Mouse (Mus musculus) layer of hippocampus, postnatal 25 days (tissue): ENCODE measurements at regions not wholly inside any gene's neighbourhood (a gene's known extent, or its start where the extent isn't known, plus 50 kb on each side); places are given as distances from the start of the nearest gene placed in this dataset.
A peak's percentile ranks its signal among the peaks of the same experiment; 100 is the strongest.

ENCODE experiments used
- DNase-seq, 2 experiments: peaks; one replicate each; pipeline ENCODE4 v3.0.0; 2022; ENCODE audit warnings: mixed read lengths in 2 of 2, low spot score in 1 of 2; ENCODE audit errors: extremely low spot score in 1 of 2

DNA sequence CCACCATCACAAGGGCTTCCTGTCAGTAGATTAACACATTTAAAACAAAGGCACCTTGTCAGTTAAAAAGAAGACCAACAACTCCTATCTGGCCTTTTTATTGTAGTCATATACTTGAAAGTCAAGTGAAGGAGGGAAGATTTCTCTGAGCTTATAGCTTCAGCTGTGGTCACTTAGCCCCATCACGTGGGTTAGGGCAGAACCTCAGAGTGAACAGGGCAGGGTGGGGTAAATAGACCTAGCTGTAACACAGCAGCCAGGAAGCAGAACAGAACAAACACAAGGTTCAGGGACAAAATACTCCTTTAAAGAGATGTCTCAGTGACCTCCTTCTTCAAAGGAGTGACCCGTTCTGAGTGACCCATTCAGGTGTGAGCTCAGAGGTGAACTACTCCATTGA lies 226.6 kb upstream of the Prep start:
- DNase-seq: no peak

DNA sequence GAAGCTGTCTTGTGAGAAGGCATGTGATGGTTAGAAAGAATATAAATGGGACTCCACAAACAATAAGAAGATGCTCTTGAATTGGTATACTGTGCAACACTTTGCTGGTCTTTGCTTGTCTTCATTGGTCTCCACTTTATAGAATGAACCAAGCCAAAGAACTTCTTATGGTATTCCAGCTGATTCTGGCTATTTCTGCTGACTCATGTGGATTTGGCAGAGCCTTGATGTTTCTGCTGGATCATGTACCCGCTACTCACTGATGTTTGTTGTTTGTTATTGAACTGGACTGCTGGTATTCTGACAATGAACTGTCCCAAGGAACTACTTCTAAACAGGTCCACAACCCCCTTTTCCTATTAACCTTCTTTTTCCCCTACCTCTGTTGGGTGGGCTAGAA lies 234.5 kb upstream of the Prep start:
- no peak for DNase-seq

DNA sequence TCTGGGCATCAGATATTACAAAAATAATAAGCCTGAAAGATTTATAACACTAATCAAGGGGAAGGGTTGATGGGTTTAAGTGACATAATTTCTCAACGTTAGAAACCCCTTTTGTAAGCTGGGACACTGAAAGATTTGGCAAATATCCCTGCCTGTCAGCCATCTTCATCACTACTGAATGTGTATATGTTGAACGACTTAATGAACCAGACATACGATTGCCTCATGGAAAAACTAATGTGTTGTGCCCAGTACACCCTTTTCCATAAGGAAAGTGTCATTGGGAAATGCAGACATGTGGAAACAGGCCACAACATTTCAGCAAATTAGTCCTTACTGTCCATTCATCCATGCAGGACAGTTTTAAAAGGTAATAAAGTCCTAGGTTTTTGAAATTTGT lies 240.7 kb upstream of the Prep start:
- no peak for DNase-seq

- DNase-seq: no peak
Observed at GRCm38 (mm10) chr10:44821666-44822065, 245.3 kb upstream of the Prep start.

DNA sequence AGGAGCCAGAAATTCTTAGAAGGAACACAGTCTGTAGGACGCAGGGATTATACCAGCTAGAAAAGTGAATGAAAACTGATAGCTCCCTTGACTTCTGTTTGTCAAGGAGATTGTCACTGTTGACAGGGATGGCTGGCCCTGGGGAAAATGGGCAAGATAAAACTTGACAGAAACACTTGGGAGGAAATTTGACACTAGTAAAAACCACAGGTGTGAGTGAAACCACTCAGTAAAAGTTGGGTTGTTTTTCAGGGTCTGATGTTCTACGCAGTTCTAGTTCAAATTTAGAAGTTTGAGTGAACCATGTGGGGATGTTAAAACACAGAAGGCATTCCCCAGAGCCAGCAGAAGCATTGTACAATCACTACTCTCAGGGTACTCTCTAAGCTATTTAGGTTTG lies 246.6 kb upstream of the Prep start:
- DNase-seq: no peak

DNA sequence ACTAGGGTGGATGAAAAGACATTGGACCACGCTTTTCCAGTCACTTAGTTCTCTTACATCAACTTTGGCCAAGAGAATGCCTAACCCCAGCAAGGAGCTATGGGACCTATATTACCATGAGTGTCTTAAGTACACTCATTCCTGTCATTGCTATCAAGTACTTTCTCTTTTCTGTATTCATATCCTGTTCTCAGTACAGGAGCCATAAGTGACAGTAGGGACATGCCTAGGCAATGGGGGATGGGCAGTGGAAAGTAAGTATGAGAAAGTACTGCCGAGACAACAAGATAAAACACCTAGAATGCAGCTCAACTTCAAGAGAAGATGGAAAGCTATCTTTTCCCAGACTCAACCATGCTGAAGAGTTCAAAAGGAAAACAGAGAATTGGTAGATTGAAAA lies 247.6 kb upstream of the Prep start:
- DNase-seq: no peak

- no peak for DNase-seq
Observed at GRCm38 (mm10) chr10:44818615-44819014, 248.4 kb upstream of the Prep start.

DNA sequence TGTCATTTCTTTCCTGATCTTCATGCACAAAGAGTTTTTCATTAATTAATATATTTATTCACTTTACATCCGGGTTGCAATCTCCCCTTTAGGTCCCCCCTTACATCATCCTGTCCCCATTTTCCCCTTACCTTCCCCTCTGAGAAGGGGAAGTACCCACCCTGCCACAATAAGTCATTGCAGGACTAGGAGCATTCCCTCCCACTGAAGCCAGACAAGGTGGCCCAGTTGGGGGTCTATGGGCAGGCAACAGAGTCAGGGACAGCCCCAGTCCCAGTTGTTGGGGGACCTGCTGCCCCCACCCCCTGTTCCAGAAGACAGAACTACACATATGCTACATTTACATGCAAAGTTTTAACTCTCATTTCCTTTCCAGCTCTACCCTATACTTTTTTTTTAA lies 267.9 kb upstream of the Prdm1 start:
- DNase-seq: no peak

GRCm38 (mm10) chr10:44785386-44785785 lies 257.1 kb upstream of the Prdm1 start:
- no peak for DNase-seq

GRCm38 (mm10) chr10:44780381-44780958 lies 252.2 kb upstream of the Prdm1 start:
- no peak for DNase-seq

GRCm38 (mm10) chr10:44779568-44780207 lies 251.4 kb upstream of the Prdm1 start:
- DNase-seq: no peak

GRCm38 (mm10) chr10:44777214-44777613 lies 248.9 kb upstream of the Prdm1 start:
- no peak for DNase-seq

DNA sequence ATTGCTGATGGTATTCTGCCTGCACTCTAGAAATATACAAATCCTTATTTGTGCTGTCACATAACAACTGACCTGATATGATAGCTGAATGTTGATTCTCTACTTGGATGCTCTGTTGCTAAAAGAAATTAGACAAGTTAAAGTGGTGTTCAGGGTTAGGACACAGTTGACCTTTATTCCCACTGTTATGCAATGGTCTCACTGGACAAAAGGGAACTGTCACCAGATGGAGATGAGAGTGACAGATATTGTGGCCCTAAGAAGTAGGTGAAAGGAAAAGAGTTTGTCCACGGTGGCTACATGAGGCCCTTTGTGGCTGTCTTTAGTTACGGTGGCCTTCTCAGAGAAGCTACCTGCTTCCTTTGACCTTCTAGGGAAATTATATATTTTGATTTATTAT lies 247.9 kb upstream of the Prdm1 start:
- no peak for DNase-seq

- no peak for DNase-seq
Observed at GRCm38 (mm10) chr10:44765527-44765926, 237.2 kb upstream of the Prdm1 start.

DNA sequence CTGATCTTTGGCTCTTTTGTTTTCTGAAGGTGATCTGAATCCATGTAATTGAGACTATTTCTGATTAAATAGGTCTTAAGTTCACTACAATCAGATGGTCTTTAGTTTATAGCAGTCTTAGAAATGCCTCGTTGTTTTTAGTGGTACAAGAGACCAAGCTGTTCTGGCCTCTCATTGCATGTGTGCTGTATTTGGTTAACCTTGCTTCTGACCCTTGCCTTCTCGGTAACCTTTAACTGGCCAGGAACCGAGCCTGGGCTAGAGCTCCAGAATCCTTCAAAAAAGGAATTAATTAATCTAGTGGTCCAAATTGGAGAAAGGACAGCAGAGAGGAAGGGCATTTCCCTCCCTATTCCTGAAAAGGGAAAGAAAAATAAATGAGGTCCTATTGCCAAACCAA lies 234.8 kb upstream of the Prdm1 start:
- DNase-seq: no peak

DNA sequence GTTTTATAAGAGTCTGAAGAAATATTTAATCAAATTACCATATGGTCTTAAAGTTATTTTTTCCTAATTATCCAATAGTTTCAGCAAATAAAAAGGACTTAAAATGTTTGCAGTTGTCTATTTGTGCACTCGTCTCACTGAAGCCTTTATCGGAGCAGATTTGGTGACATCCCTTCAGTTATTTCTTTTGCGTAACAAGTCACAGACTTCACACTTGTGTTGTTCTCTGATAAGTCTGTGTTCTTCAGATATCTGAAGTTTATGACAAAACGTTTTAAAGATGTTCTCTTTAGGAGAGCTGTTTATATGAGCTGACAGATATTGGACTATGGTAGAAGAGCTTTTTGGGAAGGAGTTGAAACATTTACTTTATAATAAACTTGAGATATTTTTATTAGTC lies 233.8 kb upstream of the Prdm1 start:
- DNase-seq: no peak

DNA sequence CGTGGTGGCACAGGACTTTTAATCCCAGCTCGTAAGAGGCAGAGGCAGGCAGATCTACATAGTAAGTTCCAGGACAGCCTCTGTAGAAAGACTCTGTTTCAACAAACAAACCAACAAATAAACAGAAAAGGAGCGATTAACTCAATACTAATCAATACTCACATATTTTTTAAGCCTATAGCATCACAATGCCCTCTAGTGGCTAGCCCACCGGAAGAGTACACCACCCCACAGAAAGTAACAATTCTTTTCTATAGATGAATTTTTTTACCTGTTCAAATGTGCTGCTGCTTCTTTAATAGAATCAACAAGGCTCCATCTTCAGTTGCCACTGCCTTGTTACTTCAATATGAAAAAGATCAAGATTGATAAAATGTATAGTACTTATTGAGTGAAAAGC lies 233.0 kb upstream of the Prdm1 start:
- peak in 1 of 2 experiments; percentile 5 for DNase-seq

DNA sequence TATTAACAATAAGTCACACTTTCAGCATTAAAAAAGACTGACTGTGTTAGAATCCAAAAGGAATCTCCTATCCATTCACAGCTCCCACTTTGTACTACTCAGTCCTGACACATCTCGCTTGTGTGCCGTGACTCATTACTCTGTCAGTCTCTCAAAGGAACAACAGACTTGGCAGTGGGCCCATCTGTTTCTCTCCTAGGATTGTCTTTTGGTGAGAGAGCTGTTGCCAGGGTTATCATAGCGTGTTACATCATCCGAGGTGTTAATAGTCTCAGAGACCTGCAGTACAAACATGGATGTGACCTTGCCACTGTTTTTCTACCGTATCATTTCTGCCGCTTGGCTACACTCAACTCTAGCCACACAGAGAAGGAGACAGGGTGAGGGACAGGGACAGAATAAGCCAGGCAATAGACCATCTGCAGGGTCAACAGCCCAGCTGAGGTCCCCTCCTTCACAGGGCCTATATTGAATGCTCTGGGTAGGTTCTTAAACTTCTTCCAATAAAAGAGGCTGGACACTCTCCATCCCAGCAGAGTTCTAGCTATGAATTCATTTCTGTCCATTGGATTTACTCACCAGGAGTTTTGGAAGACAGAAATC lies 227.2 kb upstream of the Prdm1 start:
- no peak for DNase-seq

GRCm38 (mm10) chr10:44754930-44755329 lies 226.6 kb upstream of the Prdm1 start:
- no peak for DNase-seq

DNA sequence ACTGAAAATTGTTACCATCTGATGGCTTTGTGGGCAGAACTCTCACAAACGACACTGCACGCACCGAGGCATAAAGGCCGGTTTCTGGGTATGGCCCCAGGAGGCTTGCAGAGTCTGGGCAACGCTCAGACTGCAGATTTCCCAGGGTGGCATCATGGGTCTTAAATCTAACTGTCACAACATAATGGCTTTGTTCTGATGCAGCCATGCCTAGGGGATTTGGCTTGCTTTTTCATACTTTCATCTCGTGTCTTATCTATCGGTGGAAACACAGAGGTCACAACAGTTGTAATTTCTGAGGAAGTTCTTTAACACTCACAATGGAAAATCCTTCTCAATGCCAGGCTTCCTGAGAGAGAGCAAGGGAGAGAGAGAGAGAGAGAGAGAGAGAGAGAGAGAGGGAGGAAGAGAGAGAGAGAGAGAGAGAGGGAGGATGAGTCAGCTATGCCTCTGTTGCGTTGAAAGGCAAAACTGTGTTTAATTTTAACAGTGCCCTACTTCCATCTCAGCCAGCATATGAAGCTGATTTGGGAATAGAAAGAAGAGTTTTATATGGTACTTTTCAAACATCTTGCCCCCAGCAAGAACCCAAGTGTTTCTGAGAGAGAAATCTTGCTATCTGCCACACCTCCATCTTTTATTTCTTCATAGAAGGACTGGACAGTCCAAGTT lies 224.6 kb upstream of the Prdm1 start:
- DNase-seq: no peak

DNA sequence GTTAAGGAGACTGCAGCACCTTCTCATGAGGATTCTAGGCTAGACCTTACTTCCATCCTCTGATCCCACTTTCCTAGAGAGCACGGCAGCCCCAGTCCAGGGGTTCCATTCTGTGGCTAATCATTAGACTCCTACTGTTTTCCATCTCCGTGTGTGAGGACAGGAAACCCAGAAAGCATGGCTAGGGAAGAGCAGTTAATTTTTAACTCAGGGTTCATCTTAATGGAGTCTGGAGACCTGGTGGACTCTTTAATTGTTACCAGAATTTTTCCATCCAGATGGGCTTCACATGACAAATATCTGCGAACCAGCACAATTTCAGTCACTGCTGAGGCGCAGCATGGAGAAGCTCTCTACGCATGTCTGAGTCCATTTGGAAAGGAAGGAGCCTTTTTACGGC lies 222.8 kb upstream of the Prdm1 start:
- no peak for DNase-seq

- no peak for DNase-seq
Observed at GRCm38 (mm10) chr10:44749206-44749605, 220.9 kb upstream of the Prdm1 start.
